Mouse (Mus musculus) liver, adult 2 months (tissue): ENCODE data around the gene Epha5.

ENCODE experiments used
- CTCF ChIP-seq: fragments of 200-500 bp; IDR thresholded peaks from 2 replicates; pipeline ENCODE4 v1.5.1; 2011; ENCODE audit warnings: low read depth, low read length, control low read depth
- POLR2A ChIP-seq: fragments of 200-500 bp; IDR thresholded peaks from 2 replicates; pipeline ENCODE4 v1.6.1; 2011; ENCODE audit warnings: low read length, control low read depth; ENCODE audit not compliant: insufficient read depth; ENCODE audit errors: extremely low read depth

- TF ChIP-seq CTCF: no peak
- no peak for TF ChIP-seq POLR2A
Measured at GRCm38 (mm10) chr5:84153095-84153494, 264.1 kb downstream of the Epha5 start.
